Mouse (Mus musculus) cortical plate, adult 2 months (tissue): ENCODE results near the gene Zmiz1.

Source experiments
- CTCF ChIP-seq: fragments of 200-500 bp; IDR thresholded peaks from 2 replicates; pipeline ENCODE4 v1.5.1; 2011; ENCODE audit warnings: mild to moderate bottlenecking, control low read depth, low read length; ENCODE audit not compliant: insufficient read depth; ENCODE audit errors: extremely low read depth
- POLR2A ChIP-seq: fragments of 200-500 bp; IDR thresholded peaks from 2 replicates; pipeline ENCODE4 v1.6.1; 2011; ENCODE audit warnings: mild to moderate bottlenecking, low read length, control low read depth; ENCODE audit not compliant: insufficient read depth; ENCODE audit errors: extremely low read depth

- TF ChIP-seq CTCF: no peak
- TF ChIP-seq POLR2A: no peak
These were observed 165.7 kb downstream of the Zmiz1 start for GRCm38 (mm10) chr14:25624659-25625058.
